Mouse (Mus musculus) heart, postnatal 36 days (tissue): ENCODE measurements around the gene Gpr1. TPM values are rescaled to one million over a fixed set of nuclear protein-coding genes. Genes with fewer than 3 reads are reported as not detected.
"Not testable (repeated sequence)": the region's sequence is repeated elsewhere in the genome, so short reads cannot be mapped to it uniquely, and the experiment has no call there.

Experiments
- DNase-seq, 2 experiments: peaks; one replicate each; pipeline ENCODE4 v3.0.0; 2021 to 2022
- intact Hi-C: fragments of 180-260 bp; cut with DNase I; formaldehyde crosslinking; loops from one replicate; pipeline ENCODE4 v1.15.1; 2025
- total RNA-seq, 2 experiments: library from RNA; stranded (reverse); gene quantifications; 2 replicates each; pipeline ENCODE4 v1.2.3; 2021

Gene Gpr1
- total RNA-seq, 2 experiments from 2014 or later: 0.44 to 0.49 TPM

DNA sequence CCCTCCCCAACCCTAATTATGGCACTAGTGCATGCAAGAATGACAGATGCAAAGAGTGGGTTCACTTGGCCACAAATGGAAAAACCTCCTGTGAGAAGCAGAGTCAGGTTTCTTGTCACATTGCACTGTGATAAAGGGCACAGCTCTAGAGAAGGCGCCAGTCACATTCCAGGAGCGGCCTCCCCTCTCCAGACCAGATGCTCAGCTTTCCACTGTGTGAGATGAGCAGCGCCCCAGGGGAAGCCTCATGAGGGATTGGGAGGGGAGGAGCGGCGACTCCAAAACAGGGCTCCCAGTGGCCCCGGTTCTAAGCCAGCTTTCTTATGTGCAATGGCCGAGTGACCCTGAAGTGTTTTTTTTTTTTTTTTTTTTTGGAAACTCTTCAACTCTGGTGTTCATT lies 11.5 kb upstream of the Gpr1 start:
- intact Hi-C loops: no loop called here
- no peak for DNase-seq

DNA sequence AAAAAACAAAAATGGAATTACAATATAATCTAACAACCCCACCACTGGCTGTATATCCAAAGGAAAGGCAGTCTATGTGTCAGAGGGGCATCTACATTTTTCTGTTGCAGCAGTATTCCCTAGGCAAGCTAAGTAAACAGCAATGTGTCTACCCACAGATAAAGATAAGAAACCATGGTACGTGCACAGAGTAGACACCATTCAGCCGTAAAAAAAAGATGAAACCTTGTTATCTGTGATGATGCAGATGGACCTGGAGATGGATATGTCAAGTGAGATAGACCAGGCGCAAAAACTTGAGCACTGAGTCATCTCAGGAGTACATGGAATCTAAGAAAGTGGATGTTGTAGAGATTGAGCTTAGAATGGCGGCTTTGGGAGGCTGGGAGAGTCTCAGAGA lies 10.7 kb upstream of the Gpr1 start:
- DNase-seq: no peak
- intact Hi-C loops: no loop called here

- no peak for DNase-seq
- intact Hi-C loops: no loop called here
Observed at GRCm38 (mm10) chr1:63219277-63219676, 4.9 kb upstream of the Gpr1 start.

DNA sequence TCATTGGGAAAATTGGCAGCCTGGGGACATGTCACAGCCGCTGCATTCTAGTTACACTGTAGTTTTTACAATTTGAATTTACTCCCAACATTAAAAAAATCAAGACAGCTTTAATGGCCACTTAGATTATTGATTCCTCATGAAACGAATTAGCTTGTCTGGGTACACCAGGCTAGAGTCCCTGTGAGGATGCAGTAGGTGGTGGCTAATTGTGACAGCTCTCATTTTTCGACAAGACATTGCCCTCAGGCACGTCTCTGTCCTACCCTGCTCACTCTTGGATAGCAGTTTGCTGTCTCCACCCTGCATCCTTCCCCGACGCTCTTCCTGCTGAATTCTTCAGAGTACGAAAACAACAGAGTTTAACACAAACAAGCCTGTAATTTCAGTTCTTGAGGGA lies 288 bp upstream of the Gpr1 start:
- no peak for DNase-seq
- intact Hi-C loops: no loop called here

DNA sequence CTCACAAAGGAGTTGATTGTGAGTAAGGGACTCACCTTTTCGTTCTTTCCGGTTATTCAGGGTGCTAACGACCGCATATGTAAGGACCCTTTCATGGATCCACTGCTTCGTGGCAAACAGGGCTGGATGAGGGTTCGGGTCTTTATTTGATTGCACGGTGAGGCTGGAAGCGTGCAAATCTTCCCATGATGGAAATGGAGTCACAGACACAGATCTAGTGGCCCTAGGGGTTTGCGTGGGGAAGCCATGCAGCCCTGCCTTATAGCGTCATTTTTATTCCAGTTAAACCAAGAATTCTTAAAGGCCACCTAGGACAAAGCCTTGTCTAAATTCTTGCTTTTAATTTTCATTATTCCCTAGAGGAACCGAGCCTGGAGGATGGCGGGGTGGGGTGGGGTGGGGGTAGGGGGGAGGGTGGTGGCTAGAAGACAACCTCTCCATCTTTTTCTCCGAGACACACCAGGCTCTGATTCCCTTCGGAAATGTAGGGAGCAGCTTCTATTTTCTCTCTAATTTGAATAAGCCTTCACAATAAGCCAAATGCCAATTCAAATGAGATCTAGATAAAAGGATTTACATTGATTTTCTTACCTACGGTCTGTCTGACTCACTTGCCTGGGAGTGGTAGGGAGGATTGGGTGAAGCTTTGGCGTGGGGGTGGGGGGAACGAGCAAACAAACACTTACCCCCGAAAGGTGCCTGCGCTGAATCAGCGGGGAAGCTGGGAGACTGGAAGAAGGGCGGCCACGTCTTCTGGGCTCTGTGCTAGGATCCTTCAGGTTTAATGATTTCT lies 669 bp downstream of the Gpr1 start:
- no peak for DNase-seq
- intact Hi-C loops: no loop called here

DNA sequence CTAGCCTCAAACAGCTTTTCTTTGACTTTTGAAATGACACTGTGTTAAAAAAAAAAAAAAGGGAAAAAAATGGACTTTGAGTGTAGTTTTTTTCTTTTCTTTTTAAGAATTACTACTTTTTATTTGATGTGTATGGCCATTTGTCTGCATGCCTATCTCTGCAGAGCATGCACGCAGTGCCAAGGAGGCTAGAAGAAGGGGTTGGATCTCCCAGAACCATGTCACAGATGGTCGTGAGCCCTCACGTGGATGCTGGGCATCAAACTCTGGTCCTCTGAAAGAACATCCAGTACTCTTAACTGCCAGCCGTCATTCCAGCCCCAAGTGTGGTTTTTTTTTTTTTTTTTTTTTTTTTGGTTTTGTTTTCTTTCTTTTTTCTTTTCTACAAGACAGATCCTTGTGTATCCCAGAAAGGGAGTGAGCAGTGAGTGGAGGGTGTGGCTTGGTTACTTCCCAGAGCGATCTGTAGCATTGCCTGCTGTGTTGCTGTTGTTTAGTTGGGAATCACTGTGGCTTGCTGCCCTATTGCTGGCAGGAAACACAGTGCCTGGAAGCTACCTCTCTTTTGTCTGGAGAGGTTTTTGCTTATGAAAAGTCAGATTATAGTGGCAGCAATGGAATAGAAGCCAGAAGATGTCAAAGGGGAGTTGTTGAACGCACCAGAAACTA lies 4.3 kb downstream of the Gpr1 start:
- intact Hi-C loops: no loop called here
- DNase-seq: no peak

DNA sequence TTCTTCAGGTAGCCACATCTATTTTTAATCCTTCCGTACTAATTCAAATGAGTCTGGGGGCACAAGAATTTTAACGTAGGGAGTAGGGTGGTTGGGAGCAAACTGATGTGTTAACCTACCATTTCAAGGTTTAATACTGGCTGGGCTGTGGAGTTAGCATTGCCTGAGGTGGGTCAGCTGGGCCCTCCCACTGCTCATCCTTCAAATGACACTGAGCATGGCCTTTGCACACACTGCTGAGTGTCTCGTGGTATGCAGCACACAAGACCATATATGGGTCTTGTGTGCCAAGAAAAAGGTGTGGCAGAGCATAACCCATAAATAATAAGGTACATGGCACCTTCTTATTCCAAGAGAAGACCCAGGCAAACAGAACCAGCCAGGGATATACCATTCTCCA lies 6.7 kb downstream of the Gpr1 start:
- DNase-seq: no peak
- intact Hi-C loops: no loop called here

DNA sequence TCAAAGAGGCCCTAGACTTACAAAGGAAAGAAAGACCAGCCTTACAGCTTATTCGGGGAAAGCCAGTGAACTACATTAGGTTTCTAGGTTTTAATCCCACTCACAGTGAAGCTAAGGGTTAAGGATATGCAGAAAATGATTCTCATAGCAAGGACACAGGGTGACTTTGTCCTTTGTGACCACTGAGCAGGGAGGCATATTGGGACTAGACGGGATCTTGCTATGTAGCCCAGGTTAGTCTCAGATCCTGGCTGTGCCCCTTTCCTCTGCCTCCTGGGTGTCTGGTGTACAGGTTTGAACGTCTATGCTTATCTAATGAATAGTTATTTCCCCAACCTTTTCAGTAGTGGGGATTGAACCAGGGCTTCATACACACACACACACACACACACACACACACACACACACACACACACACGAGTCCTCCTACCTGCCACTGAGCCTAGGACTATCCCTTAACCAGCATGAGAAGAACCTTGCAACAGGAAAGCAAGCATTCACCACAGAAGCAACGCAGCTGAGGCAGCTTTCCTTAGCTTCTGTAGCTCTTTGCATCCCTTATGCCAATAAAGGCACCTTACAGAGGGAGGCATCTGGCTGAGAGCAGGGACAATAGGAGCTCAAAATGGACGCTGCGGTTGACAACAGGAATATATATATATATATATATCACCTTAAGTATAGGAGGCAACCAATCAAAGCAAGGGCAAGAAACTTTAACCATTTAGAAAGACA lies 9.5 kb downstream of the Gpr1 start:
- intact Hi-C loops: no loop called here
- no peak for DNase-seq

DNA sequence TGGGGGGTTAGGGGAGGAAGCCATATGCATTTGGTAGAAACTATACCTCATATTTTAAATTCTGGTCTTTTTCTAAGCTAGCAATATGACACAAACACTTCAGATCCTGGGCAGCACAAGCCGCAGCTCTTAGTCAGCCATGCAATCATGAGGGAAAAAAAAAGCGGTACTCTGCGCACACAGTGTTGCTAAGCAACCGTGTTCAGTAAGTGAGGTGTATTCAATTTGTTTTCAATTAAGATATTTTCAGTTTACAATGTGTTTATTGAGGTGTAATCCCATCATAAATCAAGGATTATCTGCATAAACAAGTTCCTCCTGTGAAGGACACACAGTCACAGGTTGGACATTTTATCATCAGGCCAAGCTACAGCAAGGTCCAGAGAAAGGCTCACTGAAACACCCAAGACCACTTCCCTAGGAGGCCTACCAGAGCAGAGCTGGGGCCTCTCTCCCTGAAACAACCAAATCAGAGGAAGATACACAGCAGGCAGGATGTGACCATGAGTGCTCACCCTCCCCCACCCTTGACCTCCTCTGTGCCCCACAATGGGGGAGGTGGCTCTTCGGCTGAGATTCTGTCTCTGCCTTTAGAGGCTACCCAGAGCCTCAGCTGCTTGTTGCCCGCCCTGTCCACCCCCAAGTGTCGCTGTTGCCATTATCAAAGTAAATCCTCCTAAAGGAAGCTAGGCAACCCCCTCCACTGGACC lies 10.2 kb downstream of the Gpr1 start:
- intact Hi-C loops: no loop called here
- DNase-seq: no peak

GRCm38 (mm10) chr1:63203471-63203870 lies 10.9 kb downstream of the Gpr1 start:
- DNase-seq: no peak
- intact Hi-C loops: no loop called here

- intact Hi-C loops: no loop called here
- DNase-seq: no peak
Observed at GRCm38 (mm10) chr1:63201672-63202071, 12.7 kb downstream of the Gpr1 start.

- intact Hi-C loops: no loop called here
- DNase-seq: no peak
Observed at GRCm38 (mm10) chr1:63200322-63200721, 14.0 kb downstream of the Gpr1 start.

DNA sequence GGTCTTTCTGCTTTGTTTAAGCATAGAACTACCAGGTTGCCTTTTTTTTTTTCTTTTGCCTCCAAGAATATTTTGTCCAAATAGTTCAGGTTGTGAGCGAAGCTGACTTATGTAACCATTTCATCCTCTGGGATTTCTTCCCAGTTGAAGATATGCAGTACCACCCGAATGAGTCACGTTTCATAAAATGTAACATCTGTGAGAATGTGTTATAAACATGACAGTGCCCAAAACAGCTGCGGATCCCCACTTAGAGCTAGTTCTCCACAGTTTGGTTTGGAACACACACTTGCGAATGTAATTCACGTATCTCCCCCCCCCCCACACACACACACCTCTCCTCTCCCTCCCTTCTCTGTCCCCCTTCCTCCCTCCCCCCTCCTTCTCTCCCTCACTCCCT lies 15.0 kb downstream of the Gpr1 start:
- intact Hi-C loops: no loop called here
- DNase-seq: no peak

- intact Hi-C loops: no loop called here
- DNase-seq: no peak
Observed at GRCm38 (mm10) chr1:63195848-63196512, 18.4 kb downstream of the Gpr1 start.

GRCm38 (mm10) chr1:63192306-63193065 lies 21.9 kb downstream of the Gpr1 start:
- intact Hi-C loops: no loop called here
- no peak for DNase-seq

DNA sequence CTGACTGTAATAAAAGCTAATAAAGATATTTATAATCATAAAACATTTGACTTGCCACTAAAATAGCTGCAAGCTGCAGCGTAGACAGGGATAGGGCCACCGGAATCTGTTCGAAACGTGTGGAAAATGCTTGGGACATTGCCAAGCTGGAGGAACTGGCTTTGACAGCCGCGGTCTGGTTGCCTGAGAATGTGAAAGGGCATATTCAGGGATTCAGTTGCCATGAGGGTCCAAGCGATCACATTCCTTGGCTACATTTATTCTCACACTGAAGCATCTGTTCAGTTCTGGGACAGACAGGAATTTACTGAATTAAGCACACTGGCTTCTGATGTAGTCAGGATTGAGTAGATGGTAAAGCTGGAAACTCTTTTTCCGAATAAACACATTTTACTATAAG lies 23.5 kb downstream of the Gpr1 start:
- intact Hi-C loops: no loop called here
- no peak for DNase-seq

DNA sequence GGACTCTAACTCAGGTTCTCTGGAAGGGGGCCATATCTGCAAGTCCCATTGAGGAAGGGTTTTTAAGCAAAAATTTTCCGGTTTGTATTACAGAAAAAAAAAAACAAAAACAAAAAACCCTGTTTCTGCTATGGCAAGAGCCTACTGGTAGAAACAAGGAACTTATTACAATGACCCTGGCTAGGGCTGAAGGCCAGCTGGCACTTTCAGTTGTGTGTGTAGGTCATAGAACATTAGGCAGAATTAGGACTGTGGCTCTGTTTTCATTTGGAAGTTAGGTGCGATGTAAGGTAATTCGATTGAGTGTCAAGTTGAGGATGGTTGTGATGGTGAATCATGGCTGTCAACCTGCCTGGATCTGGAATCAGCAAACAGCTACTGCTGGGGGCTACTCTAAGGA lies 25.8 kb downstream of the Gpr1 start:
- no peak for DNase-seq
- intact Hi-C loops: loop anchor here (10.0 kb wide), 1 partner anchor 196 kb away; no protein-coding TSS in a partner anchor

DNA sequence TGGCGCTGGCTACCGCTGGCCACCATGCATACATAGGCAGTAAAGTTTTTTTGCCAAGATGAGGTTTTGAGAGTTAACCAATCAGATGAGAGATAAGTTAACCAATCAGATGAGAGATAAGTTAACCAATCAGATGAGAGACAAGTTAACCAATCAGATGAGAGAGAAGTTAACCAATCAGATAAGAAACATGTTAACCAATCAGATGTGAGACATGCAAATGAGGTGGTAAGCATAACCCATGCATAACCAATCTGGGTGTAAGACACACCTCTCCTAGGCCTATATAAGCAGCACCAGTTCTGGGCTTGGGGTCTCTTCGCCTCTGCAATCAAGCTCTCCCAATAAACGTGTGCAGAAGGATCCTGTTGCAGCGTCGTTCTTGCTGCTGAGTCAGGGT lies 28.9 kb downstream of the Gpr1 start:
- intact Hi-C loops: loop anchor here (10.0 kb wide), 1 partner anchor 199 kb away; no protein-coding TSS in a partner anchor
- not testable (repeated sequence) for DNase-seq

DNA sequence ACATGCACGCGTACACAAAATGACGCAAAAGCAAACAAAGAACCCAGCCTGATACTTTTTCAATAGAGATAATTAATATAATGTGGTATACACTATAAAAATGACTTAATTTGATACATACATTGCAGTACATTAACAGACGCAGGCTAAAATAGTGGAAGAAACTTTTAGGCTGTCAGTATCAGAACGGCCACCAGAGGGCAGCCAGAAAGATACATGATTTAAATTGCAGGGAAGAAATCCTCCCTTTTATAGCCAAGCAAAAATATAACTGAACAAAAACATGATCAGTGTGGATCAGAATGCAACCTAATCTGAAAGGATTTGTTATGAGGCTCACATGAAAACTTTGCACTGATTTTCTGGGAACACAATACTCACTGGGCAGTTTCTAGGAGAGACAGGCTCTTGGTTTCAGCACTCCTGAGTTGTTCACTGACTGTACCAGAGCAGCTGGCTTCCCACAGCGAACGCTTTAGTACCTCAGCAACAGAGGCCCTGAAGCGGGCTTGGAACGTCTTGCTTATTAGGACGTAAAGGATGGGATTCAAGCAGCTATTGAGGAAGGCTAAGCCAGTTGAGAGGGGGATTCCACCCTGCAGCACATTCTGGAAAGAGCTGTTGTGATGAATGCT lies 31.6 kb downstream of the Gpr1 start:
- DNase-seq: peak; percentile 54 to 67
- intact Hi-C loops: loop anchor here (5.0 to 10.0 kb wide), 3 partner anchors 55 to 202 kb away; no protein-coding TSS in a partner anchor
